Mouse (Mus musculus): ENCODE results near the gene Psma3. TPM values are rescaled to one million over a fixed set of nuclear protein-coding genes. Genes with fewer than 3 reads are reported as not detected.
A peak's percentile ranks its signal among the peaks of the same experiment; 100 is the strongest.

Gene Psma3
- 6.6 and 16.5 TPM in 2 replicates for polyA plus RNA-seq (2012; ENCODE audit: insufficient read depth, low replicate concordance)

DNA sequence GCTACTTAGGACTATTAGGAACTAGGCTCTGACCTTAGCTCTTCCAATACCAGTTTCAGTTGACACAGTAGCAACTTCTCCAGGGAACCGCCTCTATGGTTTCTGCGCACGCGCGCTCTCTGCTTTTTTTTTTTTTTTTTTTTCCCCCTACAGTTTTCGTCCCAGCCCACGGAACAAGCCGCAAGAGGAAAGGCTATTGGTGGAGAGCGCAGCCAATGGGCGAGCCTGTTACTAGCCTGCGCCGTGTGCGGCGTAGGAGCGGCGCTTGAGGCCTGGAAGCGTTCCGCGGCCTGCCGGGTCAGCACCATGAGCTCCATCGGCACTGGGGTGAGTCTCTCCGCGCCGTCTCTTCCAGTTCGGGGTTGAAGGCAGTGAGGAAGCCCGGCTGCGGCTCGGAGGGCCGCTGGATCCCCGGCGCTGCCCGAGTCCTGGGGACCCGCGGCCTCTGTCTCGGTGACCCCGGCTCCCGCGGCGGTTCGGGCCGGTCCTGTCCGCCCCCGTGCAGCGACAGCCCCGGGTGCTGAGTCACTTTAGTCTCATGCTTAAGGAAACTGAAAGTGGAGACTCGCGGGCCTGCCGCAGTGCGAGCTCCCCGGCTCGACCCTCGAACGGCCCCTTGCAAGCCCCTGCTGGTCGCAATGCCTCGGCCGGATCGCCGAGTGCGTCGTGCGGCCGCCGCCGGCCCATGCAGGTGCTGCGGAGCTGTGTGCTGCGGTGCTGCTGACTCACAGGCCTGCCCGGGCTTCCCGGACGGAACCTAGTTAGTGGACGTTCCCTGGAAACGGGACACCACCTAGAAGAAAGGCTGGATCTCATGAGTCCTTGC is at the start of gene Psma3:
Gene Psma3 (plus strand): TSS at position 181 of the 826 bp plus-strand sequence.
- H3K27me3 ChIP-seq (replicated peaks) = no peaks in the 10 kb centered on the region
- H3K4me3 ChIP-seq (replicated peaks) = peak within 1 kb of the TSS; percentile 96
- H3K9me3 ChIP-seq = no peaks in the 10 kb centered on the region
- H3K4me1 ChIP-seq = peaks cover 18% of the 10 kb centered on the region
- TF ChIP-seq FLI1 (IDR thresholded peaks at IDR 0.05; ENCODE audit: low read length) = no peak
- H3K36me3 ChIP-seq (replicated peaks; ENCODE audit: low read length) = peaks cover 19% of the 10 kb centered on the region

GRCm38 (mm10) chr12:70929781-70930180 is 44.6 kb upstream of the Psma3 start:
- Histone ChIP-seq H3K27me3 (replicated peaks) (no peaks in the 10 kb centered on the region), H3K4me1 (no peaks in the 10 kb centered on the region), H3K9me3 (peaks cover 24% of the 10 kb centered on the region), H3K4me3 (replicated peaks) (no peak overlapping the region), H3K36me3 (replicated peaks; ENCODE audit: low read length) (no peaks in the 10 kb centered on the region)
- TF ChIP-seq GATA1 (IDR thresholded peaks at IDR 0.05; ENCODE audit: borderline replicate concordance, low read length) = no peak
- TF ChIP-seq FLI1 (IDR thresholded peaks at IDR 0.05; ENCODE audit: low read length) = no peak

DNA sequence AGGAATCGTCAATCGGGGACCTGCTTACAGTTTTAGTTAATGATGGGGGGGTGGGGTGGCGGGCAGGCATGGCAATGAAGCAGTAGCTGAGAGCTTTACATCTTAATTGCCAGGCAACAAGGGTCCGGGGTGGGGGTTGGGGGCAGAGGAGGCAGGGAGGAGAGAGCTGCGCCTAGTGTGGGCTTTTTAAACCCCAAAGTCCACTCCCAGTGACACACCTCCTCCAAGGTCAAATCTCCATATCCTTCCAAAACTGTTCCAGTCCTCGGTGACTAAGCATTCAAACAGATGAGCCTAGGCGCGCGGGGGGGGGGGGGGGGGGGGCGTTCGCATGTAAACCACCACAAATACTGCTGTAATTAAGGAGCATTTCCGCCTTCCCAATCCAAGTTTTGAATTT is 37.3 kb upstream of the Psma3 start:
- H3K27me3 ChIP-seq (replicated peaks) = no peaks in the 10 kb centered on the region
- H3K9me3 ChIP-seq = peaks cover 27% of the 10 kb centered on the region
- H3K4me3 ChIP-seq (replicated peaks) = peak overlapping the region; percentile 99
- H3K4me1 ChIP-seq = peaks cover 10% of the 10 kb centered on the region
- H3K36me3 ChIP-seq (replicated peaks; ENCODE audit: low read length) = peaks cover 26% of the 10 kb centered on the region
- no peak for TF ChIP-seq GATA1 (IDR thresholded peaks at IDR 0.05; ENCODE audit: borderline replicate concordance, low read length)
- no peak for TF ChIP-seq FLI1 (IDR thresholded peaks at IDR 0.05; ENCODE audit: low read length)

- peaks cover 10% of the 10 kb centered on the region for H3K4me1 ChIP-seq
- H3K27me3 ChIP-seq (replicated peaks) = no peaks in the 10 kb centered on the region
- H3K9me3 ChIP-seq = peaks cover 23% of the 10 kb centered on the region
- H3K4me3 ChIP-seq (replicated peaks) = peak within 1 kb of the TSS; percentile 99
- TF ChIP-seq GATA1 (IDR thresholded peaks at IDR 0.05; ENCODE audit: borderline replicate concordance, low read length) (no peak), FLI1 (IDR thresholded peaks at IDR 0.05; ENCODE audit: low read length) (no peak)
- H3K36me3 ChIP-seq (replicated peaks; ENCODE audit: low read length) = peaks cover 33% of the 10 kb centered on the region
Measured at GRCm38 (mm10) chr12:70937571-70938384, 36.6 kb upstream of the Psma3 start, which contains the start of gene Actr10. TSS of gene Actr10 (plus strand) at chr12:70937857.

GRCm38 (mm10) chr12:70940806-70941205 is 33.6 kb upstream of the Psma3 start:
- Histone ChIP-seq H3K9me3 (0 out of 2 replicates have a peak, but pooled peaks cover 4% of the 10 kb centered on the region), H3K27me3 (replicated peaks) (no peaks in the 10 kb centered on the region), H3K36me3 (replicated peaks; ENCODE audit: low read length) (peaks cover 56% of the 10 kb centered on the region), H3K4me1 (peaks cover 22% of the 10 kb centered on the region), H3K4me3 (replicated peaks) (no peak overlapping the region)
- no peak for TF ChIP-seq GATA1 (IDR thresholded peaks at IDR 0.05; ENCODE audit: borderline replicate concordance, low read length)
- TF ChIP-seq FLI1 (IDR thresholded peaks at IDR 0.05; ENCODE audit: low read length) = no peak

DNA sequence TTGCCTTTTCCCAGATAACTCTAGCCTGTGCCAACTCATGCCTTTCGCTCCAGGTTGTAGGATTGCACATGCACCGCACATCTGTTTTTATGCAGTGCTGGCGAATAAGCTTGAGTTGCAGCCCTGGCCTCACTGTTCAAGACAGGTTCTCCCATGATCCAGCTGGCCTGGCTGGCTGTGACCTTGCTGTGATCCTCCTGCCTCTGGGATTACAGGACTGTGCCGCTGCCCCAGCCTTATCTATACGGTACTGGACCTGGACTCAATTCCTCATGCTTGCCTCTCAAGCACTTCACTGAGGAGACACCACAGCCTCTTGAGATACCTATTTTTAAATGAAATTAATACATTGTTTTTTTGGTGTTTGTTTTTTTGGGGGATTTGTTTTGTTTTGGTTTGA is 30.2 kb upstream of the Psma3 start:
- Histone ChIP-seq H3K4me1 (peaks cover 29% of the 10 kb centered on the region), H3K4me3 (replicated peaks) (no peak overlapping the region), H3K27me3 (replicated peaks) (no peaks in the 10 kb centered on the region), H3K36me3 (replicated peaks; ENCODE audit: low read length) (peaks cover 77% of the 10 kb centered on the region), H3K9me3 (no peaks in the 10 kb centered on the region)
- no peak for TF ChIP-seq FLI1 (IDR thresholded peaks at IDR 0.05; ENCODE audit: low read length)
- no peak for TF ChIP-seq GATA1 (IDR thresholded peaks at IDR 0.05; ENCODE audit: borderline replicate concordance, low read length)

DNA sequence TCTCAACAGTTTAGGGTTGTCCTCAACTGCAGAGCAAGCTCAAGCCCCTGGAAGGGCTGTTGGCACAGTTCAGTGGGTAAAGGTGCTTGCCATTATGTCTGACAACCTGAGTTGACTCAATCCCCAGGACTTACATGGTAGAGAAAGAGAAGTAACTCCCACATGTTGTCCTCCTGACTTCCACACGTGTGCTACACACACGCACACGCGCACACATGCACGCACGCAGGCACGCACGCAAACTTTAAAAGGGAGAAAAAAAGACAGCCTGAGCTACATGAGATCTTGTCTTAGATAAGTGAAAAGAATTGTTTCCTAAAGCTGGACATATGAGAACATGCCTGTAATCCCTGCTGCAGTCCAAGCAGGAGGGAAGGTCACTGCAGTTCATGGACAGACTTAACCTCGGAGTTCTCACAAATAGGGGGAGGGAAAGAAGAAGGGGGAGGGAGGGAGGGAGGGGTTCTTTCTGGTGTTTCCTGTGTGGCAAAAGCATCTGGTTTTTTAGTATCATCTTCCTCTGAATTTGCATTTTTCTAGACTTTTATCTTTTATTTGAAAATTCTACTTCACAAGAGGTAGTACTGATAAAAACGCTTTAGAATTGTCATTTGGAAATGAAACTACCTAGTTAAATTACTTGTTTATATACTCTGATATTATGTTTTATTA is 27.7 kb upstream of the Psma3 start:
- Histone ChIP-seq H3K4me3 (replicated peaks) (no peak overlapping the region), H3K9me3 (no peaks in the 10 kb centered on the region), H3K36me3 (replicated peaks; ENCODE audit: low read length) (peaks cover 77% of the 10 kb centered on the region), H3K4me1 (peaks cover 23% of the 10 kb centered on the region), H3K27me3 (replicated peaks) (no peaks in the 10 kb centered on the region)
- TF ChIP-seq GATA1 (IDR thresholded peaks at IDR 0.05; ENCODE audit: borderline replicate concordance, low read length) = no peak
- no peak for TF ChIP-seq FLI1 (IDR thresholded peaks at IDR 0.05; ENCODE audit: low read length)

DNA sequence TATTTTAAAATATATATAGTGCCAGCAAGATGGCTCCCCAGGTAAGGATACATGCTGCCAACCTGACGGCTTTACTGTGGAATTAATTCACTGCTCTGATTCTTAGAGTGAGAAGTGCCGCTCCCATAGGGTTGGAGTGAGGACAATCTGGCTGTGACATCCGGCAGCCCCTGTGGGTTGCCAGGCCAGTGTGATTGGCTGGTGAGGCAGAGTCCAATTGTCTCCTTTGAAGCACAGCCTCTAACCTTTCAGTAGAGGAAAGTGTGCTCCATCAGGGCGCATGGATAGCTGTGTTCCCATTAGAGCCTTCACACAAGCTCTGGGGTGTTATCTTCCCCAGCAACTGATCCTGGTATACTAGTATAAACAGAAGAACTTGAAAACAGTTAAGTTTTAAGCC is 15.8 kb upstream of the Psma3 start:
- H3K36me3 ChIP-seq (replicated peaks; ENCODE audit: low read length) = peaks cover 91% of the 10 kb centered on the region
- H3K9me3 ChIP-seq = no peaks in the 10 kb centered on the region
- no peaks in the 10 kb centered on the region for H3K4me1 ChIP-seq
- TF ChIP-seq FLI1 (IDR thresholded peaks at IDR 0.05; ENCODE audit: low read length) (no peak), GATA1 (IDR thresholded peaks at IDR 0.05; ENCODE audit: borderline replicate concordance, low read length) (no peak)
- H3K27me3 ChIP-seq (replicated peaks) = no peaks in the 10 kb centered on the region
- H3K4me3 ChIP-seq (replicated peaks) = no peak overlapping the region

- Histone ChIP-seq H3K4me1 (peaks cover 12% of the 10 kb centered on the region), H3K36me3 (replicated peaks; ENCODE audit: low read length) (peaks cover 20% of the 10 kb centered on the region), H3K4me3 (replicated peaks) (peak overlapping the region; percentile 97), H3K27me3 (replicated peaks) (no peaks in the 10 kb centered on the region), H3K9me3 (no peaks in the 10 kb centered on the region)
- TF ChIP-seq FLI1 (IDR thresholded peaks at IDR 0.05; ENCODE audit: low read length) = no peak
- TF ChIP-seq GATA1 (IDR thresholded peaks at IDR 0.05; ENCODE audit: borderline replicate concordance, low read length) = no peak
Measured at GRCm38 (mm10) chr12:70967581-70967980, 6.8 kb upstream of the Psma3 start.
